Mouse (Mus musculus) gastrocnemius, postnatal 14 days (tissue): Measurements from ENCODE around the gene Insm1. TPM values are rescaled to one million over a fixed set of nuclear protein-coding genes. Genes with fewer than 3 reads are reported as not detected.

Experiments
- DNase-seq: peaks from one replicate; pipeline ENCODE4 v3.0.0; 2021; ENCODE audit warnings: mixed read lengths
- intact Hi-C: fragments of 180-260 bp; cut with DNase I; formaldehyde crosslinking; loops from one replicate; pipeline ENCODE4 v1.15.1; 2025; ENCODE audit warnings: low total_unique reads
- long read RNA-seq, 2 experiments: library from polyadenylated mRNA; stranded (forward); transcript quantifications; one replicate each; pipeline ENCODE4 v2.0.0; 2021
- total RNA-seq, 2 experiments: library from RNA; stranded (reverse); gene quantifications; 2 replicates each; pipeline ENCODE4 v1.2.3; 2021

Gene Insm1
- not detected for total RNA-seq
- long read RNA-seq, experiment 1 = 0 reads
- long read RNA-seq, experiment 2 = 0 reads

DNA sequence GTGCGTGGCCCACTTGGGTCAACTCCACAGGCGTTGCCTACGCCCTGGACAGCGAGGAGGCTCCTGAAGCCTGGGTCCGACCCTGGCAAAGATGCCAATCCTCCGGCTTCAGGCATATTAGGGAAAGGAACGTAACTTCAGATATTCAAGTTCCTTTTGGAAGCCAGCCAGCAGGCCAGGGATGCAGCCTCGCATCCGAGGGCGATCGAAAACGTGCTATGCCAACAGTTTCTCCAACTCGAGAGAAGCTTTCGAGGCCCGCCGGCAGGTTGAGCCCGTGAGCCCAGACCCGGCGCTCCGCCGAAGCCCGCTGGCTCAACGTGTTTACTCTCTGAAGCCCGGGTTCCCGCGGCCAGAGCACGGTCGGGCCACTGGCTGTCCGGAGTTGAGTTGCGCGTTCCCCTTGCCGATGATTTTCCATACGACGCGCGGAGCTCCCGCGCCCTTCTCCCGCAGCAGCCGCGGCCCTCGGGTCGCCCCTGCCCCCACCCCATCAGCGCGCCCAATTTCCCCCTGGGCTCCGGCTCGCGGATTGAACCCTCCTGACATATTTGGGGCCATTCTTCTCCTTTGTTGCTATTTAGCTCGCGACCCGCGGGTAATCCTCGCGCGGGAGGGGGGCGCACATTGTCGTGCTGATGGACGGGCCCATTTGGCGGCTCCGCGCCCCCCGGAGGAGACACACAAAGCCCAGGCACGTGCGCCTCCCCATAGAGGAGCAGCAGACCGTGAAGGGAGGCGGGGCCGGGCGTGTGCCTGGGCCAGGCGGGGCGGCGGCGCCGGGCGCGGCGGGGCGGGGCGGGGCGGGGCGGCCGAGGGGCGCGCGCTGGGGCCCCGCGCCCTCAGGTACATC lies at the start of gene Insm1:
Insm1 (plus strand) TSS at position 846 of the 853 bp plus-strand sequence.
- intact Hi-C loops = no loop called here
- DNase-seq = peak; percentile 37

- no peak for DNase-seq
- intact Hi-C loops = no loop called here
Measured at GRCm38 (mm10) chr2:146172106-146172505, 49.6 kb upstream of the Insm1 start.

- no peak for DNase-seq
- intact Hi-C loops = no loop called here
Measured at GRCm38 (mm10) chr2:146174173-146174572, 47.5 kb upstream of the Insm1 start.

- DNase-seq = no peak
- intact Hi-C loops = no loop called here
Measured at GRCm38 (mm10) chr2:146178718-146179117, 43.0 kb upstream of the Insm1 start.

DNA sequence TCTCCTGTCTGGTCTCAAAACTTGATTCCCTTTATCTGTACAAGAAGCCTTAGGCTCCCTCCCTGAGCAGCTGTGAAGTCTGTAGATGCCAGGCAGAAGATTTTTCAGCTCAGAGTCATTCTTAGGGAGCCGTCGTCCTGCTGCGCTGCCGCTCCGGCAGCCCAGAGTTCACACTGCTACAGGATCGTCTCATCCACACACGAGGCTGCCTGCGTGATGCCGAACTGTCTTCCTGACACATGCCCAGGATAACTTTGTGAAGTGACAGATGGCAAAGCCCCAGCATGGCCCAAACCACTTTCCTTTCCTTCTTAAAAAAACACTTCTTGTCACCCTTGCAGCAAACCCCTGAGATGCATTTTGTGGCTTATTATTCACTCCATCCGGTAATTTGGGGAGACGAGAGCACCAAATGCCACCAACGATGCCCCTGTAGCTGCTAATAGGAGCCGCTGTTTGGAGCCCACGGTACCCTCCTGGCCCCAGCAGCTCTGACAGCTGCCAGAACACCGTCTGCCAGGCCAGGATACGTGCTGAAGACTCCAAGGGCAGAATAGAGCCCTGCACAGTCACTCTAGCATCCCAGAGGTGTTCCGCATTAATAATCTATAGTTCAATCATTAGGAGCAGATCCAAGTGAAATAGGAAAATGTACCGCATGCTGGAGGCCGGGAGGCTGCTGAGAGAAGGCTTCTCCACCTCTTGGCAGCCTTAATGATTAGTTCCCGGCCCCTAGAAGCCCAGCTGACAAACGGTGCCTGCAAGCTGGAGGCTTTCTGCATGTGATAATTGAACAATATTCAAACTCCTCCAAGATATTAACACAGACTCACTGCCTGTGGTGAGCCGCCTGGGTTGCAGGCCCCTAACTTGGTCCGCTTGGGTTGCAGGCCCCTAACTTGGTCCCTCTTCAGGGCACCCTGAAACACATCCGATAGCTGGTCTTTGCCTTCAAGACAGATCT lies 37.6 kb upstream of the Insm1 start:
- intact Hi-C loops = no loop called here
- no peak for DNase-seq

DNA sequence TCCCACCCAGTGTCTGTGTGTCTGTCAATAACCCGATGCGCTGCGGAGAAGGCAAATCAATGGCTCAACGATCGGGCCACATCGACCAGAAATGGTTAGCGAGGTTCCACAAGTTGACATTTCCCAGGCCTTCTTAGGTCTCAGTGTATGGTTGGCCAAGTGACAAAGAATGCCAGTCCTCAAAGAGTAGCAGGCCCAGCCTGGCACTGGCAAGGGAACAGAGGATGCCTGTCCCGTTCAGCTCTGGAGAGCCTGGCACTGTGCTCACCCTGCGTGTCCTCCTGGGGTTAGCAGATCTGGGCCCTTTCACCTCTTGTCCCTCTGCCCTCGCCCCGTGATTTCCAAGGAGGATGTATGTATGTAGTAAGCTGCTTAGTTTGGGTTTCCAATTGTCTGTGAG lies 25.6 kb upstream of the Insm1 start:
- intact Hi-C loops = no loop called here
- no peak for DNase-seq

- DNase-seq = no peak
- intact Hi-C loops = no loop called here
Measured at GRCm38 (mm10) chr2:146197947-146198346, 23.8 kb upstream of the Insm1 start.

DNA sequence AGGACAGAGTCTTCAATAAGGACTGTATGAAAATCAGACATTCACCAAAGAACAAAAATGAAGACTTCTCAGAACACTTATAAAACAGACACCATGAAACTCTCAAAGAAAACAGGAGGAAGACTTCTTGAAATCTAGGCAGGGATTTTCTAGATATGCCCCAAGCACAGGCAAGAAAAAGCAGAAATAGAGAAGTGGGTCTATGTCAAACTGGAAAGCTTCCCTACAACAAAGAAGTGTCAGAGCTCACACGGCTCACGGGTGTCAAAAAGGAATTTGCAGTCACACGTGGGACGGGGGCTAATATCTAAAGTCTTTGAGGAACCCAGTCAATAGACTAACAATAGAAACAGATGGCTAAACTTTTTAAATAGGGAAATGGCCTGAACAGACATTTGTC lies 10.8 kb upstream of the Insm1 start:
- intact Hi-C loops = loop anchor here (10.0 kb wide), 1 partner anchor 204 kb away; no protein-coding TSS in a partner anchor

GRCm38 (mm10) chr2:146214715-146215114 lies 7.0 kb upstream of the Insm1 start:
- intact Hi-C loops = loop anchor here (10.0 kb wide), 1 partner anchor 200 kb away; no protein-coding TSS in a partner anchor
- DNase-seq = peak; percentile 8

More for the DNA sequence above, 10.8 kb upstream of the Insm1 start:
- DNase-seq = no peak

- no peak for DNase-seq
- intact Hi-C loops = loop anchor here (10.0 kb wide), 1 partner anchor 198 kb away; no protein-coding TSS in a partner anchor
Measured at GRCm38 (mm10) chr2:146216111-146217064, 5.3 kb upstream of the Insm1 start.

DNA sequence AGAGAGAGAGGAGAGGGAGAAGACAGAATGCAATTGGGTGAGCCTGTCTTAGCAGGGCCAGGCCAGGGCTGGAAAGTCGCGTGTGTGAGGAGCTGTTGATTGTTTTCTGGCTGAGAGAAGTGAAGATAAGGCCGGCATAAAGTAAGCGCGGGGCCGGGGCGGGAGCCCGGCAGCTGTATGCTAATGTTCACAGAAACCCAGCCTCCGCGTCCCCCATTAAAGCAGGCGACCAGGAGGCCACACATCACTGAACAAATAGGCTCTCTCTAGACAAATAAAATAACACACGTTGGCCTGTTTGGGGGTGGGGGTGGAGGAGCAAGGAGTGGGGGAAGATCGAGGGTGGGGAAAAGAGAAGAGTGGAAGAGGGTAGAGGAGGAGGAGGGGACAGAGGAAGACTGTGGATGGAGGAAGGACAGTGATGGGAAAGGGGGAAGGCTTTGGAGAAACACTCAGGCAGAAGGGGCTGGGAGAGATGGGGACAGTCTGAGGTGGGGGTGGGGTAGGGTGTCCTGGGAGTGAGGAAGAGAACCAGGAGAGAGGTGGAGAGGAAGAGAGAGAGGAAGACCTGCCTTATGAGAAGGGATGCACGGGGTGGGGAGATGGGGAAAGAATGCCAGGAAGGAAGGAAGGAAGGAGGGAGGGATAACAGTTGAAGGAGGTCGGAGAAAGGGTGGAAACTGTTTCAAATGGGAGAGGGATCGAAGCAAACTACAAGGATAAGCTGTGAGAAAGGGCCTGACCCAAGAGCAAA lies 4.3 kb upstream of the Insm1 start:
- intact Hi-C loops = loop anchor here (10.0 kb wide), 1 partner anchor 197 kb away; no protein-coding TSS in a partner anchor
- DNase-seq = no peak

- DNase-seq = no peak
Measured at GRCm38 (mm10) chr2:146218161-146218691, 3.5 kb upstream of the Insm1 start.

GRCm38 (mm10) chr2:146218881-146219535 lies 2.7 kb upstream of the Insm1 start:
- intact Hi-C loops = loop anchor here (10.0 kb wide), 1 partner anchor 196 kb away; no protein-coding TSS in a partner anchor
- no peak for DNase-seq

More at GRCm38 (mm10) chr2:146218161-146218691, 3.5 kb upstream of the Insm1 start:
- intact Hi-C loops = loop anchor here (10.0 kb wide), 1 partner anchor 197 kb away; no protein-coding TSS in a partner anchor

GRCm38 (mm10) chr2:146219791-146220190 lies 1.9 kb upstream of the Insm1 start:
- intact Hi-C loops = loop anchor here (10.0 kb wide), 1 partner anchor 195 kb away; no protein-coding TSS in a partner anchor
- DNase-seq = no peak

DNA sequence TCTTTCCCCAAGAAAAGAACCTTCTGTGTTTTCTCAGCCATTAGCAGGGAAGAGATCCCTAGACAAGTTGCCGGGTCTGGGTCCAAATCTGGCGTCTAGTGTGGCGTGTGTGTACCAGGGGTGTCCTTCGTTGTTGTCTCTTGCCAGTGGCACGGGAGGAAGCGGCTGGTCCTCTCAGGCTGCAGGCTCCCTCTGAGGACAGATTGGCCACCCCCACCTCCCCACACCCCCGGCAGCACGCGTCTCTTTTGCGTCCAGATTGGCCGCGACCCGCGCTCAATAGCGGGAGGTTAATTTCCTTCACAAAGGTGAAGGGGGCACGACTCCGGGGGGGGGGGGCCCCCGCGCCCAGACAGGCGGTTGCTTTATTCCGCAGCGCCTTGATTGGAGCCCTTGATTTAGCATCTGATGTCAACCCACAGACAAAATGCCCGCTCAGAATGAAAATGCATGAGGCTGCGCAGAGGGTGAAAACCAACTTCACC lies 1.1 kb upstream of the Insm1 start:
- no peak for DNase-seq
- intact Hi-C loops = no loop called here

- intact Hi-C loops = no loop called here
Measured at GRCm38 (mm10) chr2:146221929-146222278, 183 bp downstream of the Insm1 start.

More at GRCm38 (mm10) chr2:146221929-146222278, 183 bp downstream of the Insm1 start:
- no peak for DNase-seq
